Mouse (Mus musculus): ENCODE results near the gene Lrrc8e.
A peak's percentile ranks its signal among the peaks of the same experiment; 100 is the strongest.

Lrrc8e gene

DNA sequence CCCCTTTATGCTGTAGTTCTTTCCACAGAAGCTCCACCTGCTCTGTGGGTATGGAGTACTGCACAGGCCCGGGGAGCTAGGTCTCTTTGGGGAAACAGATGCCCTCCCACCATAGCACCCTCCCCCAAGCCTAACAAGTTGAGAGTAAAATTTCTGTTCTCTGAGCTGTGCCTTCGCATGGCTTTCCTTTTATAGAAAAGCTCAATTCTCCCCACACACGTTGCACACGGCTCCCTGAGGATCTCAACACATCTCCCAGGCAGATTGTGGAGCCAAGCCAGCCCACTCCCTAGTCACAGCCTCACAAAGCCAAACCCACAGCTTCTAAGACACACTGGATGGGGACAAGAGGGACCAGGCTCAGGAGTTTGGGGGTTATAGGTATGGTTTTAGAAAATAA lies 30.3 kb downstream of the Lrrc8e start:
- no peak for DNase-seq (ENCODE audit: low read depth, low spot score)

DNA sequence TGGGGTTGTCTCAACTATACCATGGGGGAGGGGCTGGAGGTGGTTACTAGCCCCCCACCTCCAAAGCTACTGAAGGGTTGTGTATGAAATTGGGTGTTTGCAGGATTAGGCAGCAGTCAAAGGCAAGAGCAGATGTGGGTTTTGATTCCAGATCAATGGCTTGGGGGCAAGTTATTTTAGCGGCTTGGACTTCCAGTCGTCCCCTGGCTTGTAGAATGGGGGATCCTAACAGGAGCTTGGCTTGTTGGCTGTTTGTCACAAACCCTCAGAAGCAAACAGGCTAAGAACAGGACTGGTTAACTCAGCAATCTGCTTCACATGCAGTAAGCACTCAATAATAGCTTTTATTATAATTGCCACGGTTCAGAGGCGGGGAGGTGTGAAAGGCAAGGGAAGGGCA lies 30.7 kb downstream of the Lrrc8e start:
- DNase-seq (ENCODE audit: low read depth, low spot score), result no peak

DNA sequence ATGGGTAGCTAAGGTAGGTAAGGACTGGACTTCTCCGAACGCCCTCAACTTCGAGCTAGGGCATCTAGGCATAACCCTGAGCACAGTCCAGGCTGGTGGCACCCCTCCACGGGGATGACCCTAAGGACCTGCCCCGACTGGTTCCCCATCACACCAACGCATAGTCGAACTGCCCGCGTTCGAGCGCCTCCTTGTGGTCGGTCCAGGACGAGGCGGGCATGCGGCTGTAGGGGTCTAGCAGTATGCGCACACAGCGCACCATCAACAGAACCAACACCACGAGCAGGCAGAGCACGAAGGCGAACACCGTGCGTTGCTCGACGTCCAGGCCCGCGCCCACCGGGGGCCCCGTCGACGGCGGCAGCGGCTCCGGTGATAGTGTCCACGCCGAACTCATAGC lies 31.6 kb downstream of the Lrrc8e start:
- peak; percentile 72 for DNase-seq (ENCODE audit: low read depth, low spot score)

DNA sequence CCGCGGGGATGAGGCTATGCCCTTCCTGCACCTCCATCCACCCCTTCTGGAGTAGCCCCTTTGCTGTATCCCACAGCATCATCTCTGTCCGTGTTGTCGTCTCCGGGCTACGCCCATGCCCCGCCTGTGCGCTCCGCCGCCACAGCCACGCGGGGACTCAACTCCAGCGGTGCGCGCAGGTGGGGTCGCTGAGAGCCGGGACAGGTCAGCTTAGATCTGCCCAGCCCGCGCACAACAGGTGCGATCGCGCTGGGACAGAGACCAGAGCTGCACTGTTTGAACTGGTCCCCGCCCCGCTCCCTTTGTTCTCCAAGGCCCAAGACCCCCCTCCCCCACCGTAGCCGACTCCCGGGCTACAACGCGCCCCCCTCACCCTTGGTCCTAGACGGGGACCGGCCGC lies 32.1 kb downstream of the Lrrc8e start:
- DNase-seq (ENCODE audit: low read depth, low spot score), result no peak

DNA sequence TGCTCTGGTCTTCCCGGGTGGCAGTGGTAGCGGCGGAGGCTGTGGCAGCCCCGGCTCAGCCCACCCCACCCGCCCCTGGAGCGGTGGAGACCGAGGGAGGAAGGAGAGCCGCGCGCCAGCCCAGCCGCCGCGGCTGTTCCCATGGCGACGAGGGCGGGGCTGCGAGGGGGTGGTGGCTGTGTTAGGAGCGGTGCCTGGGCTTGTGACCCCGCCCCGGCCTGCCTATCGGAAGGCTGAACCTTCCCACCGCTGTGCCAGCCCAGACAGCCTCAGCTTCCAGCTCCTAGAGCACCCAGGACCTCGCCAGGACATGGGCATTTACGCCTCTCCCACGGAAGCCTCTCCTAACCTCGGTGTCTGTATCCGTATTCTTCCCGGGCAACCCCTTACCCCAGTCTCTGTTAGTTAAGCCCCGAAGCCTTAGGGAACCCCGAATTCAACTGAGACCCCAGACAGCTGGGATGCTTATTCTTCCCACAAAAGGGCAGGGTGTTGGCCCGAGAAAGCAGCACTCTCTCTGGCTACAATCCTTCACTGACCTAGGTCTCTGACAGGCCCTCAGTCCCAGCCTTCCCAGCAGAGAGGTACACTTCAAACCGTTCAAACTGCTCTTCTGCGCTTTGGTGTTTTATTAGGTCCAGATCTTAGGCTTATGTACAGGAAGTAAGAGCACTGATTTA lies 32.6 kb downstream of the Lrrc8e start, which contains the start of gene Ctxn1:
Gene Ctxn1, minus strand, starts transcription at position 150 of the 680 bp plus-strand sequence.
- DNase-seq (ENCODE audit: low read depth, low spot score), result peak; percentile 93

DNA sequence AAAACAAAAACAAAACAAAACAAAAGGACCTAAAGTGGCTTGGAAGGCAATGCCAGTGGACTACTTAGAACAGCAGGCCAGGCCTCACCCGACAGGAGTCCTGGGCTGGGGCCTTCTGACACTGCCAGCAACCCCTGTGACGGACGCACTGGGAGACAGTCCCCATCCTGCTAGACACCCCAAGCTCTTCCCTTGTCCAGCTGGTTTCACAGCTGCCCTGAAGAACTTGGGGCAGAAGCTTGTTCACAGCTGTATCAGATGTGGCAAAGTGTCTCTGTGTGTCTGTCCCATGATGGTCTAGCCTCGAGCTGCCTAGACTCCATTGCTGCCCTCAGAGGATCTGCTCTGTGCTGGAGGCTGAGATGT lies 33.2 kb downstream of the Lrrc8e start:
- DNase-seq (ENCODE audit: low read depth, low spot score), result no peak

DNA sequence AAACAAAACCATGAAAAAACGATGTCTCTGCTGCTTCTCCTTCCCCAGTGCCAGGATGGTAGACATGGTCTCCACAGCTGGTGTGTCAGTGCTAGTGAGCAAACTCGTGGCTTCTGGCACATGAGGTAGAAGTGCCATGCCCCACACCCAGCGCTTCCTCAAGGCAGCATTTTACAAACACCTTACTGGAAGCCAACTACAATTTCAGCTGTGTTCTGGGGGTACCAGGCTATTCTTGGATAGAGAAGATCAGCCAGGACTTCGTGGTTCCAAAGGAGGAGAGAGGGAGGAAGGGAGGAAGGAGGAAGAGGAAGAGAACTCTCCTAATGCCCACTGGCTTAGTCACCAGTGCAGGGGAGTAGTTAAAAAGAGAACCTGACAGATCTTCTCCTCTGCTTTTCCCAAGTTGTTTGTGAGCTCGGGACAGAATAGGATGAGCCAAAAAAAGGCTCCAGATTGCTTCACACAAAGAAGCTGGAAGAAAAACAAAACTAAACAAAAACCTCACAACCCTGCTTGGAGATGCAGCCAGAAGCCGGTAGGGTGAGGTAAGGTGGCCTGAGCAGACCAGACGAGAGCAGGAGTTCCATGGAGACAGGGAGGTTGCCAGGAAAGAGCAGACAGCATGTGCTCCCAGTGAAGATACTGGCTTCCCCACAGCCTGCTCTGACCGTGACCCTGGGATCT lies 36.6 kb downstream of the Lrrc8e start:
- no peak for DNase-seq (ENCODE audit: low read depth, low spot score)

DNA sequence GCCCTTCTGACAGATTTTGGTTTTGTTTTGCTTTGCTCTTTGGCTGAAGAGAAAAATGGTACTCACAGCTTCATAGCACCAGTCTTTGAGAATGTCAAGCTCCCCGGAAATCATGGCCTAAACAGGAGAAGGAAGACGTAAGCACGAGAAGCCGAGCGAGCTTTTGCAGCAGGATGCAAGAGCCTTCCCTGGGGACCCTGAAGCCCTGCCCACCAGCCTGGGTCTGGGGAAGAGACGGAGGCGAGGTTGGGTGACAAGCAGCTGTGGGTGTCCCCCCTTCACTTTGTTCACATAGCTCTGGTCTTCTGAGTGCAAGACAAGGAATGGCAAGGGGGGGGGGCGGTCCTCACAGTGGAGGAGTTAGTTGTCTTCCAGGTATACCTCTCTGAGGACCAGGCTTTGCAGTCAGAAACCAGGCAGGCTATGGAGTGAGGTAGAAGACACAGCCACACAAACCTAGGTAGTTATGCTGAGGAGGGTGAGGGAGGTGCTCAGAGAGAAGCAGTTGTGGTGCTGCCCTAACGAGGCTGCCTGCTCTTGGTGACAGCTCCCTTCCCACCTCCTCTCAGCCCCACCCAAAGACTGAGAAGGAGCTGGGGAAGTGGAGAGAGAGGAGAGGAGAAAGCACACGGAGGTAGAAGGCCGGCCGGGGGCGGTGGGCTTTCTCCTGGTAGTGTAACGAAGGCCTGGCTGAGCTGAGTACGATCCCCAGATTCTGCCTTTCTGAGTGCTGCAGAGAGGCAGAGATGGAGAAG lies 38.7 kb downstream of the Lrrc8e start:
- DNase-seq (ENCODE audit: low read depth, low spot score), result no peak

DNA sequence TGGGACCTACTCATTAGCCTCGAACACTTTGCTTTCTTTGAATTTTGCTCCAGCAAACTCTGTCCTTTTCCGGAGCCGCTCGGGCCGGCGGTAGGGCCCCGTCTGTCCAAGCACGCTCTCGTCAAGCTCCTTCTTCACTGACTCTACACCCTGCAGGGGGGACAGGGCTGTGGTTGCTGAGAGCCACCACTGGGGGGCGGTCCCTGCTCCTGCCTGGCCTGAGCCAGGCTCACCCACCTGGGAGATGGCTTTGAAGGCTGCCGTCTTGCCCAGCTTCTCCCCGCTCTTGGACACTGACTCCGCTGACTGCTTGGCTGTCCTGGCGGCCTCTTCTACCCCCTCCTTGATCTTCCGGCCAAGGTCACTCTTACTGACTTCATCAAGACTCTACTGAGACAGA lies 41.0 kb downstream of the Lrrc8e start:
- DNase-seq (ENCODE audit: low read depth, low spot score), result peak; percentile 38

DNA sequence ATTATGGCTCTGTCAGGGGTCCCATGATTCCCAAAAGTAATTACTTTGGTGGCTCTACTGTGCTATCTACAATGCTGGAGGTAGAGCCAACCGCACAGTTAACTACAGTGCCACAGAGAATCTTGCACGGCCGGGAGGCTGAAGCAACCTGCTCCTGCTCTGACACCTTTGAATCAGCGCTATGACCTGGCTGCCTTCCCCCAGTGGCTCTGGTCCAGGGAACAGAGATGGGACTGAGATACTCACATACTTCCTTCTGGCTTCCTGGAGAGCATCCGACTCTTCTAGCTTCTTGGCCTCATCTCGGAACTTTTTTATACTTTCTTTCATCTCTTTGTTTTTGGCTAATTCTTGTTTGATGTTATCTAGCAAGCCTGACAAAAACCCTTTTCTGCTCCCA lies 43.0 kb downstream of the Lrrc8e start:
- DNase-seq (ENCODE audit: low read depth, low spot score), result no peak

DNA sequence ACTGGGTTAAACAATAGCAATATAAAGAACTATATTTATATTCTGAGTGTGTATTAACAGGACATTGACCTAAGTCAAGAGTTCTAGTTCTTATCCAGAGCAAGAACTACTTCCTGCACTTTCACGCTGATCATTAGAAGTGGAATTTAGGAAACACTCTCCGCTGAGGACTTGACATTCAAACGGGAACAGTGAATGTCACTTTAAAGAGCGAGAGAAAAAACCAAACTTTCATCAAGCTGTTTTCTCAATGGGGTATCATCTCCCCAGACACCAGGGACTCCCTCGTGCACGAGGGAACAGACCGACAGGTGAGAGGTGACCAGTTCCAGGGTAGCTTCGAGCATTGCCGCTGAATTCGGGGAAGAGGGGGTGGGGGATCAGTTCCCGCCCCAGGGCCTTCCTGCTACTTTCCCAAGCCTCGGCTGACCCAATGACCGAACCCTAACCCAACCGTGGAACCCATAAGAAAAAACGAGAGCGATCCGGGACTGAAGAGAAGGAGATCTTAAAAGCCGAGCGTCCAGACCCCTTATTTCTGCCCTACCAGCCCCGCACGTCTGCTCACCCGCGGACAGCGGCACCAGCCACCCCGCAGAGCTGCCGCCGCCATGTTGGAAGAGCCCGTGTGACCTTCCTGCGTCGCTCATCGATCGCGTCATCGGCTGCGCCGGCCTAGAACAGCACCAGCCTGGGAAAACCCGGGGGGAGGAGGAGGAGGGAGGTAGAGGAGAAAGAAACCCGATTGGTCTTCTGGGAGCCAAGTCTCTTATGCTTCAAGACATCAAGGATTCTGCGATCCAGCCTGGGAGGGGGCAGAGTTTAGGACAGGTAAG lies 48.9 kb downstream of the Lrrc8e start, which contains the start of gene Timm44:
Gene Timm44, minus strand, starts transcription at position 639 of the 836 bp plus-strand sequence.
- DNase-seq (ENCODE audit: low read depth, low spot score), result peak; percentile 95

DNA sequence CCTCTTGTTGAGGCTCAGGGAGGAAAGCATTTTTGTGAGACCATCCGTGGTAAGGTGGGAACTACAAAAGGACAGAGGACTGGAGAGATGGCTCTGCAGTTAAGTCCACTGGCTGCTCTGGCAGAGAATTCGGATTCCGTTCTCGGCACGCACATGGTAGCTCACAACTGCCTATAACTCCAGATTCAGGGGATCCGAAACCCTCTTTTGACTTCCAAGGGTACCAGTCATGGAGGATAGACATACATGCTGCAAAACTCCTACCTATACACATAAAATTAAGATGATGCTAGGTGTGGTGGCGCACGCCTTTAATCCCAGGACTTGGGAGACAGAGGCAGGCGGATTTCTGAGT lies 49.5 kb downstream of the Lrrc8e start:
- DNase-seq (ENCODE audit: low read depth, low spot score), result no peak
